Mouse (Mus musculus) inflammation-experienced regulatory T-cells, adult 6 months (primary cell): ENCODE measurements around the gene Zranb1. TPM values are rescaled to one million over a fixed set of nuclear protein-coding genes. Genes with fewer than 3 reads are reported as not detected.

Source experiments
- ATAC-seq: one replicate; pipeline ENCODE4 v1.8.0; 2017
- polyA plus RNA-seq, 3 experiments: library from polyadenylated mRNA; unstranded; fragments of 100-300 nt; shearing (Covaris generic); gene quantifications; one replicate each; pipeline ENCODE4 v1.2.1; 2017

The Zranb1 gene
- polyA plus RNA-seq: 10 to 100 TPM in 2 of 3 experiments, 1 to 10 TPM in 1; 8.2 to 14.0 (median 13.5) TPM

GRCm38 (mm10) chr7:132930850-132931559 lies at the start of gene Zranb1:
Zranb1 (plus strand) TSS chr7:132931142.
- peak; percentile 93 for ATAC-seq

GRCm38 (mm10) chr7:132882343-132882742 lies 48.6 kb upstream of the Zranb1 start:
- peak; percentile 32 for ATAC-seq

- no peak for ATAC-seq
Measured at GRCm38 (mm10) chr7:132884031-132884430, 46.9 kb upstream of the Zranb1 start.

GRCm38 (mm10) chr7:132887019-132887804 lies 43.7 kb upstream of the Zranb1 start:
- no peak for ATAC-seq

DNA sequence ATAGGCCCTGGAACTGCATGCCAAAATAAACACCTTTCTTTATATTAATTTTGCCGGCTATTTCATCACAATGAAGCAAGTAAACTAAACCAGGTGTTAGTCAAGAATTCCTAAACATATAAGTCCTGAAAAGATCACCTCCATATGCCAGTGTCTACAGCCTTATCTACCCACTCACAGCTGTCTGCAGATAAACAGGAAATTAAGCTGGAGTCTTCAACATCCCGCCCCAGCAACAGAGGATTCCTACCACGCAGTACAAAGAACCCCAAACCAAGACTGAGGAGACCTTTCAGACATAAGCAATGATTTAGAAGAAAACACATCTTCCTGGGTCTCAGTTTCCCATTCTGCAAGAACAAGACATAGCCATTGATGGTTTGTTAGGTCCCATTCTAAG lies 42.9 kb upstream of the Zranb1 start:
- ATAC-seq: peak; percentile 74

- ATAC-seq: no peak
Measured at GRCm38 (mm10) chr7:132888518-132889249, 42.3 kb upstream of the Zranb1 start.

GRCm38 (mm10) chr7:132889691-132890090 lies 41.3 kb upstream of the Zranb1 start:
- no peak for ATAC-seq

- ATAC-seq: no peak
Measured at GRCm38 (mm10) chr7:132890201-132890600, 40.7 kb upstream of the Zranb1 start.

DNA sequence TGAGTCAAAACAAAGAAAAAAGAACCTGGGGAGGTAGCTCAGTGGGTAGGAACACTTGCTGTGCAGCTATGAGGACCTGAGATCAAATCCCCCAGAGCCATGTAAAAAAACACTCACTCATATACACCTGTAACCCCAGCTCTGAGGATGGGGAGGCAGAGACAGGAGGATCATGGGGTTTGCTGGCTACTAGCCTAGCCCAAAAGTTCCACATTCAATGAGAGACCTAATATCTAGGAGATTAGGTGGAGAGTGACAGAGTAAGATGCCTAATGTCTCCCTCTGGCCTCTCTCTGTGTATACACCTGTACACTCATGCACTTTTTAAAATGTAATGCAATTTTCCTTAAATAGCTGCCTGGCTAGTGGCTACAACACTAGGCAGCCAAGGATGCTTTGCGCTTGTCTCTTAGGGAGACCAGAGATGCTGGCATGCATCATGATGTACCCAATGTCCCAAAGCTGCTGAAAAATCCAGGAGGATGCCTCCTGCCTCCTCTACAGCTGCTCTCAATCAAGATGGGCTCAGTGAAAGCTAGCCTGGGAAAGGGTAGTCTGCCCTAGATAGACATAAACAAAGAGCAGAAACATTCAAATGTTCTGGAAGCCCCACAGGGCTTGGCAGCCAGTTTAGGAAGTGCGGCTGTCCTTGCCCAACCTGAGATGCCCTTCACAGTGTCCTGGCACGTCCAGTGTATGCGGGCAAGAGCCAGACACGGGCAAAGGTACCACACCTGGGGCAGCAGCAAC lies 39.2 kb upstream of the Zranb1 start:
- ATAC-seq: no peak

GRCm38 (mm10) chr7:132892311-132892661 lies 38.7 kb upstream of the Zranb1 start:
- no peak for ATAC-seq

DNA sequence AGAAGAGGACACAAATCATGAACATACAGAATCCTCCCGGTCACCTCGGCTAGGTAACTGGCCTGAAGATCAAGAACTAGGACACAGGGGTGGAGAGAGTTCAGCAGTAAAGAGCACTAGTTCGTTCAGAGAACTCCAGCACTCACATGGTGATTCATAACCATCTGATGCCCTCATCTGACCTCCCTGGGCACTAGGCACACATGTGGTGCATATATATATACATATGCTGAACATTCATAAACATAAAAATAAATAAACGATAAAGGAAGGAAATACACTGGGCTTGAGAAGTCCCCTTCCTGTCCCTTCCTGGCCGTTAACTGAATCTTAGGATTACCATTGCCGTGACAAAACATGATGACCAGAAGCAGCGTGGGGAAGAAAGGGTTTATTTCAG lies 38.1 kb upstream of the Zranb1 start:
- no peak for ATAC-seq

DNA sequence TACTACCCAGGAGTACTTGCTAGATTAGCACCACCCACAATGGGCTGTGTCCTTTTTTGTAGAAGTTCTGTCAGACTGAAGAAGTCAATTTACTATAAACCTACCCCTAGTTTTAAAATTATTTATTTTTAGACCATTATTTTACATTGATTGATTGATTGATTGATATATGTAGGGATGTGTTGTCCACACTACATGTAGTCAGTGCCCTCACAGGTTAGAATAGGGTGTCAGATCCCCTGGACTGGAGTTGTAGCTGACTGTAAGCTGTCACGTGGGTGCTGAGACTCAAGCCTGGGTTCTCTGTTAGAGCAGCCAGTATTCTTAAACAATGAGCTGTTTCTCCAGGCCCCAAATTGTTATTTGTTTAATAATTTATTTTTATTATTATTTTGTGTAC lies 37.6 kb upstream of the Zranb1 start:
- no peak for ATAC-seq

DNA sequence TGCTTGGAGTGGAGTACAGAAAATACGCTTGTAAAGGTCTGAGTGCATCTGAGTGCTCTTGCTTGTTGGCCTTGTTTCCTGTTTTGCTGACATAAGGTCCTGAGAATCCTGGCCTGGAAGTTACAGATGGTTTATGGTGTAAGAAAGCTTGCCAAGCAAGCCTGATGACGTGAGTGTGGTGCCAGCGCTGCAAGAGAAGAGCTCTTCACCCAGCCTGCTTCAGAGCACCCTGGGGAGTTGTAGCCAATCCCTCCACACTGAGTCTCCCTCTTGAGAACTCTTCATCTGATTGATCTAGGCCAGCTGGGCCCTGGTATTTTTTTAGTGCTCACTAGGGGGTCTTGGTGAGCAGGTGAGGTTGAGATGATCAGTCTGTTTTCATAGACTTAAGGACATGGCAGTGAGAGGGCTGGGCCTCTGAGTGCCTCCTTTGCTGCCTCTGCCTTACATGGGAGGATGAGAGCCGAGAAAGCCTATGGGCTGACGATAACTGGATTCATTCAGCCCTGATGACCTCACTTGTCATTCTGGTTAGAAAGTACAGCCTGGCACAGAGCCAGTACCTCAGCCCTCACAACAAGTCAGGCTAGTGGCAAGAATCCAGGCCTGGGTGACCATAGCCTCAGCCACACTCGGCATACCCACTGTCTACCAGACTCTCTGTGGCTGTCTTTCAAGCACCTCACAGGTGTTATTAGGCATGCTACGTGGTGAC lies 35.9 kb upstream of the Zranb1 start:
- no peak for ATAC-seq

DNA sequence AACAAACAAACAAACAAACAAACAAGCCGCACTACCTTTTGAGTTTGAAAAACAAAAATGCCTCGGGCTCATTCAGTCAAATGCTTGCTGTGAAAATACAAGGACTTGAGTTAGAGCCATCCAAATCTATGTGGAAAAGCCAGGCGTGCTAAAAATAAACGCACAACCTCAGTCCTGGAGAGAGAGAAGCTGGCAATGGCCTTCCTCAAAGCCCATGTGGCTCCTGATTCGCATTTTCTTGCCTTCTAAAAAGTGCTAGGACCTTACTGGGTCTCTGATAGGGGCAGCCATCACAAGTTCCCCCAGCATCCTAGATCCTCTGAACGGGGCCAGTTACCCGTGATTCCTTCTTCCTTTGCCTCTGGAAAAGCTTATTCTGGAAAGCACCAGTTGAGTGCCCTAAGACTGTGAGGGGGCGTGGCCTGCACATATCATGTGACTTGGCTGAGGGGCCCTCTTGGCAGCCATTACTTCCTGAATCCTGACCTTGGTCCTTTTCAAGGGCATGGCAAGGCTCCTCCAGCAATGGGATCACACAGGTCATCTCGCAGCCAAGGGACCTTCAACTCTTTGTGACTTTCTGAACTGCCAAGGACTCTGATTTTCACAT lies 34.6 kb upstream of the Zranb1 start:
- no peak for ATAC-seq

DNA sequence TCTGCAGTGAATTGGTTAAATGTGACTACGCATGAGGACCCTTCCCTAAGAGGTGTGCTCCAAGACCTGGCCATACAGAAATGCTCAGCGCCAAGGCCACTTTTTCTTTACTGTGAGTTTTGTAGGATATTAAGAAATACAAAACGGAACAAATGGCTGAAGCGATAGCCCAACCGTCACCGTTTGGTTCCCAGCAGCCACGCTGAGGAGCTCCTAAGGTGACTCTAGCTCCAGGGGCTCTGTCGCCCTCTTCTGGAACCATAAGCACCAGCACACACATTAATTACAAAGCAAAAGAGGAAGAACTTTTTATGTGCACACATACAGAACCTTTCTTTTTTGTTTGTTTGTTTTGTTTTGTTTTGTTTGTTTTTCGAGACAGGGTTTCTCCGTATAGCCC lies 33.7 kb upstream of the Zranb1 start:
- ATAC-seq: no peak

DNA sequence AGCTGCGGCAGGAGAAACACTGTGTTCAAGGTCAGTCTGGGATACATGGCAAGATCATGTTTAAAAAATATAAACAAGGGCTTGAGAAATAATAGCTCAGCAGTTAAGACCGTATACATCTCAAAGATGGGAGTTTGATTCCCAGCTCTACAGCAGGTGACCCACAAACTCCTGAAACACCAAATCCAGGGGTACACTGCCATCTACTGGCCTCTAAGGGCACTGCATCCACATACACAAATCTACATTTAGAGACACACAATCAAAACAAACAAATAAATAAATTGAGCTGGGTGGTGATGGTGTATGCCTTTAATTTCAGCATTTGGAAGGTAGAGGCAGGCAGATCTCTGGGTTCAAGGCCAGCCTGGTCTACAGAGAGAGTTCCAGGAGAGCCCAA lies 32.7 kb upstream of the Zranb1 start:
- no peak for ATAC-seq

DNA sequence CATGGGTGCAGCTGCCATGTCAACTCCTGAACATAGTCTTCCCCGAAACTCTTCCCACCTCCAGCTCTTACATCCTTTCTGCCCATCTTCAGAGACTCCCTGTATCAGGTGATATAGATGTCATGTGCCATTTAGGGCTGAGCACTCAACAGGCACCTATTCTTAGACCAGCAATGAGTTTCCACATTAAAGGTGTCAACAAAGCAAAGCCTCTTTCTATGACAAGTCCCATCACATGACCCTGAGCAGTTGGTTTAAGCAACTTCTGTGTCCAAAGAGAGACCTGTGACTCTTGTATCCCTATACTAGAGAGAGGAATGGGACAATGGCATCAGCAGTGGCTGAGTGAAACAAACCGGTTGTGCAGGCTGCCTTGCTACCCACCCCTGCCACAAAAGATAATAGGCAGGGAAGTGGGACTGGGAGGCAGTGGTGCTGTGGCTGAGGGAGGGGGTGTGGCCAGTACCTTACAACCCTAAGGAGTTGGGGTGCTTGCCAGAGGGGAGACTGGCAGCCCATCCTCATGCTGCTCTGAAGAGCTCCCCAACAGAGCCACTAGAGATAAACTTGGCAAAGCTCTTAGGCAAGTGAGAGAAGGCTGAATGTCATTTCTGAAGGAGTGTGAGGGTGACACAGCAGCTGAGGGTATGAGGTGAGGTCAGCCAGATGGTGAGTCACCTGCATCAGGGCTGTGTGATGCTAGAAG lies 30.0 kb upstream of the Zranb1 start:
- ATAC-seq: no peak

DNA sequence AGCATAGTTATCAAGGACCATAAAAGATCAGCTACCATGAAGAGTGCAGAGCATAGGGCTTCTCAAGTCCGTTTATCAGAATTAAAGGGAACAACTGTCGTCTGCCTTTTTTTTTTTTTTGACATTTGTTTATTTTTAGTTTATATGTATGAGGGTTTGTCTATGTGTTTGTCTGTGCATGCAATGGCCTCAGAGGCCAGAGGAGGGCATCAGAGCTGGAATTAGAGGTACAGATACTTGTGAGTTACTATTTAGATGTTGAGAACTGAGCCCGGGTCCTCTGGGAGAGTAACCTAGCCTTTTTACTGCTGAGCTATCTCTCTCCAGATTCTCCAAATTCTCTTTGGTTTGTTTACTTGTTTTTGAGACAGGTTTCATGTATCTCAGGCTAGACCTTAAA lies 27.1 kb upstream of the Zranb1 start:
- no peak for ATAC-seq

- ATAC-seq: no peak
Measured at GRCm38 (mm10) chr7:132921971-132922370, 9.0 kb upstream of the Zranb1 start.

- no peak for ATAC-seq
Measured at GRCm38 (mm10) chr7:132925227-132925626, 5.7 kb upstream of the Zranb1 start.

DNA sequence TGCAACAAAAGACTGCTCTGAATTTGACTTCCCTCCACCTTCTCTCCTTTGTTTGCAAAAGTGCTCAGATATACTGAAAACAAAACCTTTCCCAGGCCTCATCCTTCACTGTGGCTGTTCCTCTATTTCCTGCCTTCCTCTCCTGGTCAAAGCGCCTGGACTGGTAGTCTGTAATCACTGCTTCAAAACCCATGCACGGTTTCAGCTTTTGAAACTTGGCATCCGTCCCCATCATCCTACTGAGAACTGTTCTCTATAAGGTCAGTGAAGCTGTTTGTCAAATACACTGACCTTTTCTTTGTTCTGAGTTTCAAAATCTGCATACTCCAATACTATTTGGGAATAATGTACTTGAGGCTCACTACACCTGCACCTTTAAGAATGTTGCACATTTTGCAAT lies 3.7 kb upstream of the Zranb1 start:
- no peak for ATAC-seq
